Mouse (Mus musculus): ENCODE measurements around the gene Olfr187.
"Not testable (repeated sequence)": the region's sequence is repeated elsewhere in the genome, so short reads cannot be mapped to it uniquely, and the experiment has no call there.

Gene Olfr187

GRCm38 (mm10) chr16:59039710-59040109, at the start of gene Olfr187:
TSS of gene Olfr187 (minus strand) at chr16:59039767.
- DNase-seq (ENCODE audit: low read depth in 2 of 2, low spot score in 2 of 2): no peak

DNA sequence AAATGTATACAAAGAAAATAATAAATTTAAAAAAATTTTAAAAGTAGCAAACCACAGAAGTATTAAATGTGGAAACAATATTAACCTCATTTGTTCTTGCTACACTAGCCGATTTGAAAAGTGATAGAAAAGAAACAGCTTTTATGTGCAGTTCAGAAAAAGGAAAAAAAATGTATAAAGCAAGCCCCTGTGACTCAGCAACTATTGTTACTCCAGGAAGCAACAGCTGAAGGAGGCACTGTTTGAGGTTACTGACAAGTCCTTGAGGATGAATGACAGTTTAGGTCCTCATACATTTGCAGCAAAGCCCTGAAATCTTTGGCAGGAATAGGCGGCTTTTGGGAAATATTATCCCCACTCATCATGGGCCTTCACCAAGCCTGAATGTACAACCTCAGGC, 41.5 kb upstream of the Olfr187 start:
- not testable (repeated sequence) for DNase-seq (ENCODE audit: low read depth in 2 of 2, low spot score in 2 of 2)

DNA sequence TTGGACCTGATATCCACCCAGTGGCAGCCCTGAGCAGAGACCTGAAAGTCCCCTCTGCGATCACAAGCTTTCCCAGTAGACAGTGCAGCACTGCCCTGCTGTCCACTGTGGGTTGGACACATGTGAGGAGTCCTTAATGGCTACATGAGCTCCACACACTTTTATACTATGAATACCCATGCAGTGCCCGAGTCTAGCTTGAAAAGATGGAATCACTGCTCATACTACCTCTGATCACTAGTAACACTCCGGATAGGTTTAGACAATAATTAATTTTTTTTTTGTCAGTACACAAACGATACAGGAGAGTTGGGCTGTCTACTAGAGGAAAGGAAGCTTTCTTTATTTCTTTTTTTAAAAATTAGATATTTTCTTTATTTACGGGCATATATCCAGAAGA, 38.3 kb upstream of the Olfr187 start, which contains the start of gene Olfr190:
Gene Olfr190 (minus strand): TSS at position 101 of the 400 bp plus-strand sequence.
- DNase-seq (ENCODE audit: low read depth in 2 of 2, low spot score in 2 of 2): no peak

DNA sequence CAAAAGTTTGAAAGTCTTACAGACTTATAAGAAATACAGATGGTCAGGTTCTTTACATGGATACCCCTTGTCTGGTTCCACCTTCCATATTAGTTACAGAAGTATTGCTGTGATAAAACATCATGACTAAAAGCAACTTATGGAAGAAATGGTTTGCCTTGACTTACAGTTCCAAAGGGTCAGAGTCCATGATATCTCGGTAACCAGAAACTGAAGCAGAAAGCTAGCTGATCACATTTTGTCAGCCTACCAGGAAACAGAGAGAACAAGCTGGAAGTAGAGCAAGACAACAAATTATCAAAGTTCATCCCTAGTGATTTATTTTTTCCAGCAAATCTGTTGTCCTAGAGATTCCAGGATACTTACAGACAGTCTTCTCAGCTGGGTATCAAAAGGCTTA, 34.0 kb upstream of the Olfr187 start:
- no peak for DNase-seq (ENCODE audit: low read depth in 2 of 2, low spot score in 2 of 2)

GRCm38 (mm10) chr16:59071755-59072154, 32.2 kb upstream of the Olfr187 start:
- DNase-seq (ENCODE audit: low read depth in 2 of 2, low spot score in 2 of 2): no peak

DNA sequence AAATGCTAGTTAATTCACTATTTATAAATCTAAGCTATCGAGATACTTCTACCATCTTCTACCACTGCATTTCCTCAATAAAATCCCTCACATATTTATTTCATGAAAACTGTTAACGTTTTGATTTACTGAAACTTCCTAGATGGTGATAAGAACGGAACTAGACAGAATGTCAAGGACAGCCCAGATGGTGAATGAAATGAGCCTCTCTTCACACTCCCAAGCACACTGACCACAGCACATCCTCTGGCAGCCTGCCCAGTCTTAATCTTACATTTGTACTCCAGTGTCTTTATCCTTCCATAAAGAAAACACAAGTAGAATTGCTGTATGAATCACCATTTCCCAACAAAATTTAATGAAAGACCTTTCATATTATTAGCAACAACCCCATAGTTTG, 22.8 kb upstream of the Olfr187 start:
- DNase-seq (ENCODE audit: low read depth in 2 of 2, low spot score in 2 of 2): not testable (repeated sequence)

GRCm38 (mm10) chr16:59049286-59049685, 9.7 kb upstream of the Olfr187 start:
- not testable (repeated sequence) for DNase-seq (ENCODE audit: low read depth in 2 of 2, low spot score in 2 of 2)

GRCm38 (mm10) chr16:59048860-59049259, 9.3 kb upstream of the Olfr187 start:
- no peak for DNase-seq (ENCODE audit: low read depth in 2 of 2, low spot score in 2 of 2)

DNA sequence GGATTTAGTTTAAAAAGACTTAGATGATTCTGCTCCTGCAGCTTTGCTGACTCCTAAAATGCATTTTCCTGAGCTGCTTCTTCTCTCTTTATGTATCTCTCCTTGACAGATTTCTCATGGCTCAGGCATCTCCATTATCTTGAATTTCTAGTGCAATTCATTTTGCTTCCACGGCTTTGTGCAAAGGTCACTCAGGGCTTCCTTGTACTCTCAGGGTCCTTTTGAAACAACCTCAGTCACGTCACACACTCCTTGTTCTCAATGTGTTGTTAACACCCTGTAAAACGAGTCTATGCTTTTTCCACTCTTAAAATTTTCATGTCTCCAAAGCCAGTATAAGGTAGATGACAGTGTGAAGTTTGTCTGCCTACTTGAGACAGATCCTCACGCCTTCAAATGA, 8.0 kb upstream of the Olfr187 start:
- no peak for DNase-seq (ENCODE audit: low read depth in 2 of 2, low spot score in 2 of 2)

- no peak for DNase-seq (ENCODE audit: low read depth in 2 of 2, low spot score in 2 of 2)
Observed at GRCm38 (mm10) chr16:59045835-59046234, 6.3 kb upstream of the Olfr187 start.

GRCm38 (mm10) chr16:59030191-59030590, 9.4 kb downstream of the Olfr187 start, which contains the start of gene Olfr186:
TSS of gene Olfr186 (minus strand) at chr16:59030291.
- no peak for DNase-seq (ENCODE audit: low read depth in 2 of 2, low spot score in 2 of 2)

DNA sequence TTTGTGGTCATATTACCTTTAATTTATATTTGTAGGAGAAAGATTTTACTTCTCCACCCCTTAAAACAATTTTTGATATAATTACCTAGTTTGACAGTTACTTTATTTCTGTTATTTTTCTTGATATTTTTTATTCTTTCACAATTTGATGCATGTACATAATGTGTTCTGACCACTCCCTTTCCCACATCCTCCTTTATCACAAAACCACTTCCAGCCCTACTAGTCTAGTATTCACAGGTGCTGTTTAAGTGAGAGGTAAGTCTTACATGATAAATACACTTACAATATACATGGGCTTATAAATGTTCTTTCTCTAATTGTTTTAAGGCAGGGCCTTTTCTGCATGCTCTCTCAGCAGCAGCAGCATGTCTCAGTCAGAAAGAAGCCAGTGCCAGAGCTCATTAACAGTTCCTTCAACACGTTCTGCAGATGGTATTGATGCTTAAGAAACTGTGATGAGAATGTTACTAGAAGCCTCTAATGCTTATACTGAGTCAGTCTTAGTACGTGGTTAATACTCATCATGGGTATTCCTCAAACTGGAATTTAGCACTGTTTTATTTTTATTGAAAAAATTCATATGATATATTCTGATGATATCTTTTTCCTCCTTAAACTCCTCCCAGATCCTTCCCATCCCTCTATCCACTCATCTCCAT, 26.1 kb downstream of the Olfr187 start:
- DNase-seq (ENCODE audit: low read depth in 2 of 2, low spot score in 2 of 2): no peak

DNA sequence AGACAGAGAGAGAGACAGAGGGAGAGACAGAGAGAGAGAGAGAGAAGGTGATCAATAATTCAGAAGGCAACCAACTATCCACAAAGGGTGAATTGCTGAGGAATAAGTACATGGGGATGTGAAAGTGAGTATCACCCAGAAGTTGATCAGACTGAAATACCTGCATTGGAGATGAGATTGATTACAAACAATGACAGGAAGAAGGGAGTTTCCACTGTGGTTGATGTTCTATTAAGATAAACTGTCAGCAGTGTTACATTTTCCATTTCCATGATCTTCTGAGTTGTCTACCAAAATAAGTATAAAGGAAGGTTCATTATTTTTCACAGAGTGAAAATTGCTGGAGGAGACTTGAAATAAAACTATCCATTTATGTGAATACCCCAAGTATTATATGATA, 32.4 kb downstream of the Olfr187 start:
- DNase-seq (ENCODE audit: low read depth in 2 of 2, low spot score in 2 of 2): no peak

GRCm38 (mm10) chr16:58995057-58995456, 44.5 kb downstream of the Olfr187 start, which contains the start of gene Olfr183:
TSS of gene Olfr183 (plus strand) at chr16:58995357.
- DNase-seq (ENCODE audit: low read depth in 2 of 2, low spot score in 2 of 2): no peak

Data from CD8-positive naive resting alpha-beta T cell, adult 2 months (primary cell).